Mouse (Mus musculus): Measurements from ENCODE around the gene Ly6g6d. TPM values are rescaled to one million over a fixed set of nuclear protein-coding genes. Genes with fewer than 3 reads are reported as not detected.

Ly6g6d gene
- polyA plus RNA-seq, 1 experiment from 2014 or later, result 2.1 TPM

DNA sequence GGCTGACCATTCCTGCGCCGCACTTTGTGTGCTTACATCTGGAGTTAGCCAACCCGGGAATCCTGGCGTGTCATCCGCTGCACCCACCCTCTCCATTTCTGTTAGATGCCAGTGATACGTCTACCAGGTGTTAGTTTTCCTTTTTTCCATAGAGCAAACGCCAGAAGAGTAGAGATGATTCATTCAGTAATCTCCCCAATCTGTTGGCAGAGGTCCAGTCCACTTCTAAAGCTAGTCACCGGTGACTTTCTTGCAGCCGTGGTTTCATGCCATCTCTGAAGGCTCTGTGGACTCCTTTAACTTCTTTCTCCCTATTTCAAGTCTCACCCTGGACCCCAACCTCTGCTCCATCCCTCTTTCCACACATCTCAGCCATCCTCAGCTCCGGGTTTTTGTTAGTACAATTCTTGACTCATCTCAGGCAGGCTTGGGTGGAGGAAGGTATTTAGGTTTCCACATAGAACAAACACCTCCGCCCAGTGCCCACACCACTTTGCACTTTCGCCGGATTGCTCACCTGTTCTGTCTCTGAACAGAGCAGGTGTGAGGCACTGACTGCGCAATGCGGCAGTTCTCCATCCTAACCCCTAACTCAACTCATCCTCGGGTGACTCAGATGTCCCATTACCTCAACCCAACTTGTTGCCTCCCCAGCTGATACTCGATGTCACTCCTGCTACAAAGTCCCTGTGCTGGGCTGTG is 9.5 kb downstream of the Ly6g6d start:
- H3K27ac ChIP-seq (ENCODE audit: low read length), result no peak overlapping the region
- WGBS, result 70% methylated on average over 17 of the region's 17 CpGs
- H3K4me3 ChIP-seq (ENCODE audit: low read depth, low read length), result no peak overlapping the region
- ATAC-seq (ENCODE audit: insufficient number of reproducible peaks, insufficient read depth, low FRiP score, low read depth), result no peak
- no peaks in the 10 kb centered on the region for H3K27me3 ChIP-seq (ENCODE audit: control insufficient read depth, insufficient read depth, low read length)
- H3K9me3 ChIP-seq (ENCODE audit: control insufficient read depth, low read depth, low read length), result no peaks in the 10 kb centered on the region
- H3K4me1 ChIP-seq (ENCODE audit: control insufficient read depth, insufficient read depth, low read length), result peaks cover 18% of the 10 kb centered on the region
- no peak overlapping the region for H3K9ac ChIP-seq (replicated peaks; ENCODE audit: low read depth, low read length)
- no peak overlapping the region for H3K4me2 ChIP-seq (replicated peaks; ENCODE audit: low read depth, low read length)
- H3K36me3 ChIP-seq (ENCODE audit: control insufficient read depth, insufficient read depth, low read length), result no peaks in the 10 kb centered on the region

DNA sequence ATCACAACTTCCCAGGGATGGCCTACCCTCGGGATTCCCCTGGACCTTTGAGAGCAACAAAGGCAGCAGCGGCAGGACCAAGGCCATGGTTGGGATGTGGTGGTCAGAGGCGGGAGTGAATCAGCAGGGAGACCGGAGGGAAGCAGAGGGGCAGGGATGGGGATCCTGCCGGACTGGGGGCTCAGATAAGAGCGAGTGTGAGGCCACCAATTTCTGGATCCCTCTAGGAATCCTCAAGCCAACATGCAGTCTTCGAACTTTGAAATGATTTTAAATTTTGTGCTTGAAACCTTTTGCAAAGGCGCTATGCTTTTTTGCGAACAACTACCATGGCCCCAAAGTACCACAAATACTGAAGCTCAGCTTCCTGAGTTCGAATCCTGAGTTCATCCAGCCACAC is 11.8 kb downstream of the Ly6g6d start, which contains the start of gene Mpig6b:
Mpig6b (minus strand) TSS at position 101 of the 400 bp plus-strand sequence.
- Histone ChIP-seq H3K9me3 (ENCODE audit: control insufficient read depth, low read depth, low read length) (no peaks in the 10 kb centered on the region), H3K4me3 (ENCODE audit: low read depth, low read length) (peak within 1 kb of the TSS; percentile 25), H3K4me1 (ENCODE audit: control insufficient read depth, insufficient read depth, low read length) (peaks cover 21% of the 10 kb centered on the region), H3K9ac (replicated peaks; ENCODE audit: low read depth, low read length) (peak within 1 kb of the TSS; percentile 46), H3K27ac (ENCODE audit: low read length) (peak within 1 kb of the TSS; percentile 86; the same call in 1 of the 2 replicates), H3K4me2 (replicated peaks; ENCODE audit: low read depth, low read length) (peak within 1 kb of the TSS; percentile 51), H3K36me3 (ENCODE audit: control insufficient read depth, insufficient read depth, low read length) (peaks cover 8% of the 10 kb centered on the region), H3K27me3 (ENCODE audit: control insufficient read depth, insufficient read depth, low read length) (no peaks in the 10 kb centered on the region)
- 51% methylated on average over 10 of the region's 10 CpGs for WGBS
- ATAC-seq (ENCODE audit: insufficient number of reproducible peaks, insufficient read depth, low FRiP score, low read depth), result no peak

DNA sequence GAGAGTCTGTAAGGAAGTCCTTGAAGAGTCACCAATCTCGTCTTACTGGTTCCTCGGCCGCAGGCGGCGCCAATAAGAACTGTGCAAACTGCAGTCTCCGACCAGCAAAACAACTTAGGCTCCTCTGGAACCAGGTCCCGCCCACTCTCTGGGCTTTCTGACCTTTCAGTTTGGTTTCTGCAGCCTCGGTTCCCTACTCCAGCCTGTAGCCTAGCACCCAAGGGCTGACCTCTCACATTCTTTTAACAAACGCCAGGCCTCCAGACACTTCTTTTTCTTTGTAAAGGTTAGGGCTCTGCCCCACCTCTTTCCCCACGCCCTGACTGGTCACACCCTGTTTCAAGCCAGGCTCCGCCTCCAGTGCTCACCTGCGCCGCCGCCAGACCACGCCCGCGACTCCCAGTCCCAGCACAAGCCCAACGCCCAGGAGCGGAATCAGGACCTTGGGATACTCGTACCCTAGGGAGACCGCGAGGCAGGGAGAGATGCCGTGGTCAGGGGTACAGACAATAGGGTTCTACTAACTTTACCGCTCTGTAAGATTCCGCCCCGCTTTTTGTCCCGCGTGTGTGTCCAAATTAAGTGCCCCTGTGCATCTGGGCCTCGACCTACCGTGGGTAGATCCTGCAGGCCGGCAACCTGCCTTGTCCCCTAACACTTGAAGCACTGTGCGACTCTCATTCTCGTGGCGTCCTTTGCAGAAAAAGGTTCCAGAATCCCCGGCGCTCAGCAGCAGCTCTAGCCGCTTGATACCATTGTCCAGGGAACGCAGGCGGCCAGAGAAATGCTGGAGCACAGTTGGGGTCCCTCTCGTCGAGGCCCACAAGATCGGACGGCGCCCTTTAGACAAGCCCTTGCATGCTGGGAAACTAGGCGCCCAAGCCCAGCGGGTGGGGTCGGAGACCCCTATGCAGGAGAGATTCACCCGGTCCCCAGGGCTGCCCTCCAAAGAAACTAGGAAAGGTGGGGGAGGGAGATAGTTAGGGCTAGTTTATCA is 12.6 kb downstream of the Ly6g6d start, which contains the start of gene Ly6g6c:
Ly6g6c (plus strand) TSS at position 438 of the 997 bp plus-strand sequence.
- peak within 1 kb of the TSS; percentile 25 for H3K4me3 ChIP-seq (ENCODE audit: low read depth, low read length)
- 2% methylated on average over 48 of the region's 48 CpGs for WGBS

DNA sequence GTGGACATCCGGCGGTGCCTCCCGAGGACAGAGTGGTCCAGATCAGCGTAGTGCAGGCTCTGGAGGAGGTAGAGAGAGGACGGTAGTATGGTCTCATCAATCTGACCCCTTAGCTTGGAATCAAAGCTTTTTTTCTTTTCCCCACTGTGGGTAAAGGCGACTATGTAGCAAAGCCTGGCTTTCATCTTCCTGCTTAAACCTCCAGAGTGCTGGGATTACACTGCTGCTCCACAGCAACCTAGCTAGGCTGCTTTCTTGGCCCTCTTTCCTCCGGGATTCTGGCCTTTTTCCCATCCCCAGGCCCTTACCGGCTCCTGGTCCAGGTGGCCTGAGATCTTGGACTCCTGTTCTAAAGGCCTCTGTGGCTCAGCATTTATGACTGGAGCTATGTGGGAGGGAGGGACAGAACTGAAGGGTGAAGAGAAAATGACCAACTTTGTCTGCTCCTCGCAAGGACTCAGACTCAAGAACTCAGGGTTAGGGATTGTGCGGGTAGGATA is 13.4 kb downstream of the Ly6g6d start:
- no peaks in the 10 kb centered on the region for H3K27me3 ChIP-seq (ENCODE audit: control insufficient read depth, insufficient read depth, low read length)
- peak overlapping the region; percentile 86 for H3K27ac ChIP-seq (ENCODE audit: low read length)
- H3K9ac ChIP-seq (replicated peaks; ENCODE audit: low read depth, low read length), result no peak overlapping the region
- H3K36me3 ChIP-seq (ENCODE audit: control insufficient read depth, insufficient read depth, low read length), result peaks cover 16% of the 10 kb centered on the region
- peaks cover 28% of the 10 kb centered on the region for H3K4me1 ChIP-seq (ENCODE audit: control insufficient read depth, insufficient read depth, low read length)
- ATAC-seq (ENCODE audit: insufficient number of reproducible peaks, insufficient read depth, low FRiP score, low read depth), result no peak
- WGBS, result 30% methylated on average over 10 of the region's 10 CpGs
- peak overlapping the region; percentile 51 for H3K4me2 ChIP-seq (replicated peaks; ENCODE audit: low read depth, low read length)
- no peaks in the 10 kb centered on the region for H3K9me3 ChIP-seq (ENCODE audit: control insufficient read depth, low read depth, low read length)
- peak overlapping the region; percentile 25 for H3K4me3 ChIP-seq (ENCODE audit: low read depth, low read length)

More for the DNA sequence above, 12.6 kb downstream of the Ly6g6d start, which contains the start of gene Ly6g6c:
- H3K9ac ChIP-seq (replicated peaks; ENCODE audit: low read depth, low read length), result peak within 1 kb of the TSS; percentile 46
- H3K4me1 ChIP-seq (ENCODE audit: control insufficient read depth, insufficient read depth, low read length), result peaks cover 25% of the 10 kb centered on the region
- H3K27ac ChIP-seq (ENCODE audit: low read length), result peak within 1 kb of the TSS; percentile 86
- H3K9me3 ChIP-seq (ENCODE audit: control insufficient read depth, low read depth, low read length), result no peaks in the 10 kb centered on the region
- ATAC-seq (ENCODE audit: insufficient number of reproducible peaks, insufficient read depth, low FRiP score, low read depth), result peak; percentile 80
- peak within 1 kb of the TSS; percentile 51 for H3K4me2 ChIP-seq (replicated peaks; ENCODE audit: low read depth, low read length)
- H3K36me3 ChIP-seq (ENCODE audit: control insufficient read depth, insufficient read depth, low read length), result peaks cover 16% of the 10 kb centered on the region
- no peaks in the 10 kb centered on the region for H3K27me3 ChIP-seq (ENCODE audit: control insufficient read depth, insufficient read depth, low read length)

DNA sequence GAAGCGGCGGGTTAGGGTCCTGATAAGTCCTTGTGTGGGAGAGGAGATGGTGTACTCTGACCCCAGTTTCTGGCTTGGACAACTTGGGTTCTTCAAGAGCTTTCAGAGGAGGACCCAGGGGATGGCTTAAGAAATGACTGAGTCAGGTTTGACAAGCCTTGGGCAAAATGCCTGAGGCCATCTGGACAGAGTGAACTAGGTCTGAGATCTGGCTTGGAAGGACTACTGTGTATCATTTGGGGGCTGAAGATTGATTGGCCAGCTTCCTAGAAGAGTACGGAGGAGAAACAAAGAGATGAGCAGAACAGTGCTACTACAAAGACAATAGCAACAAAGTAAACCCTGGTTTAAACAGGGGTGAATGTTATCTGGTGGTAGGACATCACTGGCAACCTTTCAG is 14.4 kb downstream of the Ly6g6d start:
- Histone ChIP-seq H3K9me3 (ENCODE audit: control insufficient read depth, low read depth, low read length) (no peaks in the 10 kb centered on the region), H3K27me3 (ENCODE audit: control insufficient read depth, insufficient read depth, low read length) (no peaks in the 10 kb centered on the region), H3K9ac (replicated peaks; ENCODE audit: low read depth, low read length) (no peak overlapping the region), H3K36me3 (ENCODE audit: control insufficient read depth, insufficient read depth, low read length) (peaks cover 17% of the 10 kb centered on the region), H3K4me3 (ENCODE audit: low read depth, low read length) (no peak overlapping the region), H3K4me2 (replicated peaks; ENCODE audit: low read depth, low read length) (no peak overlapping the region), H3K27ac (ENCODE audit: low read length) (no peak overlapping the region), H3K4me1 (ENCODE audit: control insufficient read depth, insufficient read depth, low read length) (peaks cover 28% of the 10 kb centered on the region)
- 78% methylated on average over 3 of the region's 3 CpGs for WGBS
- no peak for ATAC-seq (ENCODE audit: insufficient number of reproducible peaks, insufficient read depth, low FRiP score, low read depth)

DNA sequence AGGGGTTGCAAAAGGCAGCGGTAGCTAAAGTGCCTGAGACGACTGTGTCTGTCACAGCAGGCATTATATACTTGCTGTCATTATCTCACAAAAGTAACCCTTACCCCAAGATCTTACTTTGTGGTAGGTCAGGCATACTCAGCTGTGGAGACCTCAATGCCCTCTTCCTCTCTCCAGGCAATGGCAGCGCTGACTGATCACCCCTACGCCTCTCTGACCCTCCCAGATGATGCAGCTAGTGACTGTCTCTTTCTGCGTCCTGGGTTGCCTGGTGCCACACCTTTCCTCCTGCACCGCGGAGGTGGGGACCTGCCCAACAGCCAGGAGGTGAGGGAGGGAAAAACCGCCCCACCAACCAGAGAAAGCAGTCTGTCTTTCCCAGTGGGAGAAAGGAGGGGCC is 16.6 kb downstream of the Ly6g6d start:
- H3K4me3 ChIP-seq (ENCODE audit: low read depth, low read length), result no peak overlapping the region
- H3K9ac ChIP-seq (replicated peaks; ENCODE audit: low read depth, low read length), result no peak overlapping the region
- no peak for ATAC-seq (ENCODE audit: insufficient number of reproducible peaks, insufficient read depth, low FRiP score, low read depth)
- peak overlapping the region; percentile 33; the same call in 1 of the 2 replicates for H3K27ac ChIP-seq (ENCODE audit: low read length)
- no peak overlapping the region for H3K4me2 ChIP-seq (replicated peaks; ENCODE audit: low read depth, low read length)
- WGBS, result 69% methylated on average over 8 of the region's 8 CpGs
- H3K36me3 ChIP-seq (ENCODE audit: control insufficient read depth, insufficient read depth, low read length), result peaks cover 34% of the 10 kb centered on the region
- H3K27me3 ChIP-seq (ENCODE audit: control insufficient read depth, insufficient read depth, low read length), result no peaks in the 10 kb centered on the region
- H3K9me3 ChIP-seq (ENCODE audit: control insufficient read depth, low read depth, low read length), result no peaks in the 10 kb centered on the region
- H3K4me1 ChIP-seq (ENCODE audit: control insufficient read depth, insufficient read depth, low read length), result peaks cover 28% of the 10 kb centered on the region

DNA sequence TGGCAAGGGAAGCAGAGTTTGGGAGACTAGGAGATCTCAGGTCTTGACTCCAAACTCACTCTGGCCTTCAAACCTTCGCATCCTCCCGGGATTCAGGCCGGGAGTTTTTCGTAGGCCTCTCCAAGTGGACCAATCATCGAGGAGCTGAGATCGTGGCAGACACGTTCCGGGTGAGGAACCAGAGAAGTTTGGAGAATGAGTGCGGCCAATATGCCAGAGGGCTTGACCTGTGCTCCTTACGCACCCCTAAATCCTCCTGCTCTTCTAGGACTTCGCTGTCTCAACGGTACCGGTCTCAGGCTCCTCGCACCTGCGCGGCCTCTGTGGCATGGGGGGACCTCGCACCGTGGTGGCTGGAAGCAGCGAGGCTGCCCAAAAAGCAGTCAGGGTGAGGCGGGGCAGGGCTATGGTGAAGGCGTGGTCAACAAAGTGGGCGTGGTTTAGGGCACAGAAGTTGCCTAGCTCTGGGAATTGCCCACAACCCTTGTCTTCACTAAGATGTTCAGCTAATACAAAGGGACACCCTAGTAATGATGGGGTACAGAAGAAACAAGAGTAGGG is 17.0 kb downstream of the Ly6g6d start:
- H3K36me3 ChIP-seq (ENCODE audit: control insufficient read depth, insufficient read depth, low read length), result peaks cover 39% of the 10 kb centered on the region
- H3K27ac ChIP-seq (ENCODE audit: low read length), result no peak overlapping the region
- H3K9me3 ChIP-seq (ENCODE audit: control insufficient read depth, low read depth, low read length), result no peaks in the 10 kb centered on the region
- no peaks in the 10 kb centered on the region for H3K27me3 ChIP-seq (ENCODE audit: control insufficient read depth, insufficient read depth, low read length)
- peak overlapping the region; percentile 88 for H3K4me2 ChIP-seq (replicated peaks; ENCODE audit: low read depth, low read length)
- ATAC-seq (ENCODE audit: insufficient number of reproducible peaks, insufficient read depth, low FRiP score, low read depth), result no peak
- peaks cover 26% of the 10 kb centered on the region for H3K4me1 ChIP-seq (ENCODE audit: control insufficient read depth, insufficient read depth, low read length)
- peak overlapping the region; percentile 83; the same call in 1 of the 2 replicates for H3K9ac ChIP-seq (replicated peaks; ENCODE audit: low read depth, low read length)
- 55% methylated on average over 22 of the region's 22 CpGs for WGBS
- peak overlapping the region; percentile 87 for H3K4me3 ChIP-seq (ENCODE audit: low read depth, low read length)

DNA sequence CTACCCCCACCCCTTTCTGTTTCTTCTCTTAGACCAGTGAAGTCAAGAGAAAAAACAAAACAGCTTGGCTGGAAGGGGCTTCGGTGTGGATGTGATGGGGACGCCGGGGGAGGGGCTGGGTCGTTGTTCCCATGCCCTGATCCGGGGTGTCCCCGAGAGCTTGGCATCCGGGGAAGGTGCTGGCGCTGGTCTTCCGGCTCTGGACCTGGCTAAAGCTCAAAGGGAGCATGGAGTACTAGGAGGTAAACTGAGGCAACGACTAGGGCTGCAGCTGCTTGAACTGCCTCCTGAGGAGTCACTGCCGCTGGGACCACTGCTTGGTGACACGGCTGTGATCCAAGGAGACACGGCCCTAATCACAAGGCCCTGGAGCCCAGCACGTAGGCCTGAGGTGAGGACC is 17.8 kb downstream of the Ly6g6d start:
- Histone ChIP-seq H3K9ac (replicated peaks; ENCODE audit: low read depth, low read length) (peak overlapping the region; percentile 83), H3K4me2 (replicated peaks; ENCODE audit: low read depth, low read length) (peak overlapping the region; percentile 88), H3K4me3 (ENCODE audit: low read depth, low read length) (peak overlapping the region; percentile 87), H3K27me3 (ENCODE audit: control insufficient read depth, insufficient read depth, low read length) (no peaks in the 10 kb centered on the region), H3K27ac (ENCODE audit: low read length) (peak overlapping the region; percentile 93; the same call in 1 of the 2 replicates), H3K36me3 (ENCODE audit: control insufficient read depth, insufficient read depth, low read length) (peaks cover 47% of the 10 kb centered on the region), H3K4me1 (ENCODE audit: control insufficient read depth, insufficient read depth, low read length) (peaks cover 19% of the 10 kb centered on the region; the same call in 1 of the 2 replicates), H3K9me3 (ENCODE audit: control insufficient read depth, low read depth, low read length) (no peaks in the 10 kb centered on the region)
- WGBS, result 31% methylated on average over 14 of the region's 14 CpGs
- no peak for ATAC-seq (ENCODE audit: insufficient number of reproducible peaks, insufficient read depth, low FRiP score, low read depth)
